Mouse (Mus musculus) olfactory bulb, adult 2 months (tissue): ENCODE measurements around the gene Clk4.

ENCODE experiments used
- CTCF ChIP-seq: fragments of 200-500 bp; IDR thresholded peaks from 2 replicates; pipeline ENCODE4 v1.5.1; 2012; ENCODE audit warnings: low read depth, mild to moderate bottlenecking, low read length, moderate library complexity; ENCODE audit not compliant: insufficient read depth
- POLR2A ChIP-seq: fragments of 200-500 bp; IDR thresholded peaks from 2 replicates; pipeline ENCODE4 v1.6.1; 2012; ENCODE audit warnings: mild to moderate bottlenecking, low read depth, low read length, moderate library complexity; ENCODE audit not compliant: insufficient read depth

GRCm38 (mm10) chr11:51302396-51302795 lies 40.9 kb downstream of the Clk4 start:
- TF ChIP-seq POLR2A (no peak), CTCF (no peak)
